Mouse (Mus musculus) gastrocnemius, postnatal 10 days (tissue): ENCODE measurements around the gene Id3. TPM values are rescaled to one million over a fixed set of nuclear protein-coding genes. Genes with fewer than 3 reads are reported as not detected.

Experiments used
- DNase-seq: peaks from one replicate; pipeline ENCODE4 v3.0.0; 2021; ENCODE audit warnings: mixed read lengths
- total RNA-seq, 2 experiments: library from RNA; stranded (reverse); gene quantifications; 2 replicates each; pipeline ENCODE4 v1.2.3; 2021

The Id3 gene
- total RNA-seq, 2 experiments from 2014 or later = 33.3 to 48.8 TPM

GRCm38 (mm10) chr4:136124581-136124980, 18.7 kb upstream of the Id3 start:
- no peak for DNase-seq

- DNase-seq = no peak
Measured at GRCm38 (mm10) chr4:136125458-136125857, 17.8 kb upstream of the Id3 start.

- no peak for DNase-seq
Measured at GRCm38 (mm10) chr4:136126019-136126418, 17.3 kb upstream of the Id3 start.

- DNase-seq = no peak
Measured at GRCm38 (mm10) chr4:136127670-136128069, 15.6 kb upstream of the Id3 start.

- DNase-seq = no peak
Measured at GRCm38 (mm10) chr4:136129842-136130241, 13.5 kb upstream of the Id3 start.

- no peak for DNase-seq
Measured at GRCm38 (mm10) chr4:136133801-136134200, 9.5 kb upstream of the Id3 start.

GRCm38 (mm10) chr4:136134418-136134977, 8.8 kb upstream of the Id3 start:
- no peak for DNase-seq

- peak; percentile 70 for DNase-seq
Measured at GRCm38 (mm10) chr4:136134978-136135873, 8.1 kb upstream of the Id3 start.

GRCm38 (mm10) chr4:136135874-136136728, 7.2 kb upstream of the Id3 start:
- DNase-seq = no peak

- no peak for DNase-seq
Measured at GRCm38 (mm10) chr4:136139326-136140110, 3.8 kb upstream of the Id3 start.

- peak; percentile 93 for DNase-seq
Measured at GRCm38 (mm10) chr4:136140327-136141250, 2.7 kb upstream of the Id3 start.

- DNase-seq = no peak
Measured at GRCm38 (mm10) chr4:136142267-136143192, 767 bp upstream of the Id3 start.

GRCm38 (mm10) chr4:136144126-136144926, 1.0 kb downstream of the Id3 start:
- peak; percentile 69 for DNase-seq

GRCm38 (mm10) chr4:136144927-136145292, 1.6 kb downstream of the Id3 start:
- no peak for DNase-seq

GRCm38 (mm10) chr4:136145362-136145885, 2.1 kb downstream of the Id3 start:
- DNase-seq = no peak

GRCm38 (mm10) chr4:136145991-136146711, 2.9 kb downstream of the Id3 start:
- no peak for DNase-seq

GRCm38 (mm10) chr4:136146712-136147154, 3.4 kb downstream of the Id3 start:
- DNase-seq = no peak
